Comparison of ENCODE assay signal across 34 mouse cellular contexts in the genomic region with DNA sequence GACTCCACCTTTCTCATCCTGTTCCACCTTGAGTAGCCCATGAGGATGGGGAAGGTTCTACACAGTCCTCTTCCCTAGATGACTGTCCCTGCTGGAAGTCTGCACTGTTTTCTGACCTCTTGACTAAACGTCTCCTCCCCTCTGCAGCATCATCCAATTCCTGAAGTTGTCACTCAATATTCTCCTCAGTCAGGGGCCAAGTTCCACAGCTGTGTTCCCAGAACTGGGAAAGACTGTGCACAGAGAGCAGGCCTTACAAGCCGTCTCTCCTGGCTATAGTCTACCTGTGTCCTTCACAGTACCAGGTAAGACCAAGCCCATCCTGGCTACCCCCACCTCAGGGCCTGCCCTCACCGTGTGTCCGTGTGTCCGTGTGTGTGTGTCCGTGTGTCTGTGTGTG. TPM values are rescaled to one million over a fixed set of nuclear protein-coding genes. Genes with fewer than 3 reads are reported as not detected.
DNase-seq lines count a peak whose midpoint lies in the region; ATAC-seq and TF ChIP-seq lines count a peak whose summit lies in the region.
"Had no signal": no experiment of that assay in that cellular context is flagged by ENCODE, and none has a peak within 500 bp of the region (broad histone marks: within the 10 kb centered on the region; RNA-seq: fewer than 3 reads in every experiment).

No protein-coding gene starts in this region.

- no peaks in the 10 kb centered on the region for H3K36me3 ChIP-seq in kidney, embryonic 15.5 days
- H3K36me3 ChIP-seq in liver, embryonic 15.5 days (replicated peaks): no peaks in the 10 kb centered on the region
- H3K36me3 ChIP-seq in liver, embryonic 11.5 days (ENCODE audit: control insufficient read depth, insufficient read depth, low read length): no peaks in the 10 kb centered on the region
- H3K36me3 ChIP-seq in kidney, postnatal 0 days (ENCODE audit: insufficient read depth, low read length): no peaks in the 10 kb centered on the region
- 0 out of 2 replicates have a peak, but pooled peaks cover 2% of the 10 kb centered on the region for H3K36me3 ChIP-seq in liver, postnatal 0 days (replicated peaks; ENCODE audit: insufficient read depth, low read length)
- H3K36me3 ChIP-seq: liver, embryonic 13.5 days; lung, embryonic 15.5 days; stomach, embryonic 15.5 days had no signal

- H3K4me3 ChIP-seq in kidney, embryonic 15.5 days (replicated peaks): no peak overlapping the region
- no peak overlapping the region for H3K4me3 ChIP-seq in liver, embryonic 15.5 days (replicated peaks)
- H3K4me3 ChIP-seq in liver, embryonic 11.5 days (ENCODE audit: low read depth, low read length): no peak overlapping the region
- no peak overlapping the region for H3K4me3 ChIP-seq in kidney, postnatal 0 days (replicated peaks; ENCODE audit: low read depth, low read length)
- peak overlapping the region; percentile 29 for H3K4me3 ChIP-seq in liver, postnatal 0 days (ENCODE audit: low read depth, low read length)
- H3K4me3 ChIP-seq: forebrain, embryonic 13.5 days; liver, embryonic 13.5 days; lung, embryonic 15.5 days; stomach, embryonic 15.5 days had no signal

- H3K4me2 ChIP-seq in kidney, embryonic 15.5 days: no peak overlapping the region
- peak overlapping the region; percentile 23; the same call in 1 of the 2 replicates for H3K4me2 ChIP-seq in liver, embryonic 15.5 days
- H3K4me2 ChIP-seq in liver, embryonic 11.5 days: no peak overlapping the region
- no peak overlapping the region for H3K4me2 ChIP-seq in kidney, postnatal 0 days (ENCODE audit: low read length)
- H3K4me2 ChIP-seq in liver, postnatal 0 days (ENCODE audit: low read depth, low read length): peak overlapping the region; percentile 63
- H3K4me2 ChIP-seq: forebrain, embryonic 13.5 days; heart, embryonic 11.5 days; hindbrain, embryonic 14.5 days; liver, embryonic 13.5 days; lung, embryonic 15.5 days; midbrain, embryonic 11.5 days; stomach, embryonic 15.5 days had no signal

- TF ChIP-seq EP300 in liver, postnatal 0 days (IDR thresholded peaks at IDR 0.05; ENCODE audit: low read depth): no peak

- H3K27me3 ChIP-seq in kidney, embryonic 15.5 days: no peaks in the 10 kb centered on the region
- no peaks in the 10 kb centered on the region for H3K27me3 ChIP-seq in liver, embryonic 15.5 days
- no peaks in the 10 kb centered on the region for H3K27me3 ChIP-seq in liver, embryonic 11.5 days (replicated peaks; ENCODE audit: control insufficient read depth, insufficient read depth, low read length)
- H3K27me3 ChIP-seq in kidney, postnatal 0 days (ENCODE audit: insufficient read depth, low read length): no peaks in the 10 kb centered on the region
- H3K27me3 ChIP-seq in liver, postnatal 0 days (ENCODE audit: insufficient read depth, low read length): no peaks in the 10 kb centered on the region
- H3K27me3 ChIP-seq: forebrain, embryonic 13.5 days; liver, embryonic 13.5 days; lung, embryonic 15.5 days; stomach, embryonic 15.5 days had no signal

- no peak overlapping the region for H3K9ac ChIP-seq in kidney, embryonic 15.5 days
- H3K9ac ChIP-seq in liver, embryonic 15.5 days: no peak overlapping the region
- H3K9ac ChIP-seq in liver, embryonic 11.5 days (ENCODE audit: low read depth, low read length): no peak overlapping the region
- H3K9ac ChIP-seq in kidney, postnatal 0 days (ENCODE audit: low read depth, low read length): no peak overlapping the region
- peak overlapping the region; percentile 43 for H3K9ac ChIP-seq in liver, postnatal 0 days (replicated peaks)
- H3K9ac ChIP-seq: forebrain, embryonic 13.5 days; hindbrain, embryonic 14.5 days; liver, embryonic 13.5 days; lung, embryonic 15.5 days; stomach, embryonic 15.5 days had no signal

- peak; percentile 65 for DNase-seq in kidney, adult 11 months
- DNase-seq in liver, embryonic 11.5 days (ENCODE audit: low spot score): no peak
- no peak for DNase-seq in kidney, postnatal 0 days (ENCODE audit: low spot score)
- DNase-seq in liver, postnatal 0 days: peak; percentile 25
- no peak for DNase-seq in urinary bladder, postnatal 25 days (ENCODE audit: low spot score)
- DNase-seq in gastrocnemius, postnatal 4 days (ENCODE audit: low spot score in 2 of 2): no peak
- DNase-seq: adrenal gland, postnatal 25 days; cerebellum, adult 18-20 months; cerebellum, postnatal 14 days; gastrocnemius, postnatal 14 days; heart, adult 18-20 months; heart, postnatal 4 days; left cerebral cortex, postnatal 4 days; liver, embryonic 13.5 days; right cerebral cortex, postnatal 25 days; thymus, postnatal 14 days had no signal

- no peak for TF ChIP-seq CTCF in kidney, postnatal 0 days (IDR thresholded peaks at IDR 0.05; ENCODE audit: low read depth)
- no peak for TF ChIP-seq CTCF in liver, postnatal 0 days (IDR thresholded peaks at IDR 0.05; ENCODE audit: low read depth)

- WGBS in kidney, embryonic 15.5 days: 77% methylated on average over 6 of the region's 6 CpGs
- 65% methylated on average over 6 of the region's 6 CpGs for WGBS in liver, embryonic 15.5 days (ENCODE audit: insufficient replicate concordance)
- 89% methylated on average over 6 of the region's 6 CpGs for WGBS in liver, embryonic 11.5 days
- 82% methylated on average over 6 of the region's 6 CpGs for WGBS in kidney, postnatal 0 days
- WGBS in liver, postnatal 0 days (ENCODE audit: insufficient replicate concordance): 61% methylated on average over 6 of the region's 6 CpGs

- no peak overlapping the region for H3K27ac ChIP-seq in kidney, embryonic 15.5 days
- no peak overlapping the region for H3K27ac ChIP-seq in liver, embryonic 15.5 days (replicated peaks)
- H3K27ac ChIP-seq in liver, embryonic 11.5 days (ENCODE audit: low read depth, low read length): no peak overlapping the region
- H3K27ac ChIP-seq in kidney, postnatal 0 days: no peak overlapping the region; the same call in 1 of the 2 replicates
- H3K27ac ChIP-seq in liver, postnatal 0 days (ENCODE audit: low read depth): peak overlapping the region; percentile 84
- H3K27ac ChIP-seq: forebrain, embryonic 13.5 days; hindbrain, embryonic 14.5 days; liver, embryonic 13.5 days; lung, embryonic 15.5 days; stomach, embryonic 15.5 days had no signal

- ATAC-seq in kidney, embryonic 15.5 days (replicated peaks; ENCODE audit: low FRiP score): no peak
- ATAC-seq in liver, embryonic 15.5 days (ENCODE audit: insufficient read depth): no peak
- ATAC-seq in liver, embryonic 11.5 days (replicated peaks; ENCODE audit: low FRiP score): no peak
- peak; percentile 26; the same call in 1 of the 2 replicates for ATAC-seq in kidney, postnatal 0 days (replicated peaks; ENCODE audit: low FRiP score, low read depth)
- ATAC-seq in liver, postnatal 0 days: peak; percentile 43
- ATAC-seq: CD4-positive, CD25-positive, alpha-beta regulatory T cell, adult 4 months; forebrain, embryonic 13.5 days; intestine, postnatal 0 days; midbrain, embryonic 16.5 days had no signal

- no peaks in the 10 kb centered on the region for H3K9me3 ChIP-seq in kidney, embryonic 15.5 days (replicated peaks)
- no peaks in the 10 kb centered on the region for H3K9me3 ChIP-seq in liver, embryonic 15.5 days (replicated peaks)
- H3K9me3 ChIP-seq in liver, embryonic 11.5 days (ENCODE audit: control insufficient read depth, low read length): no peaks in the 10 kb centered on the region
- no peaks in the 10 kb centered on the region for H3K9me3 ChIP-seq in kidney, postnatal 0 days (replicated peaks; ENCODE audit: low read length)
- H3K9me3 ChIP-seq in liver, postnatal 0 days (ENCODE audit: low read length): no peaks in the 10 kb centered on the region
- H3K9me3 ChIP-seq: forebrain, embryonic 13.5 days; liver, embryonic 13.5 days; lung, embryonic 15.5 days; stomach, embryonic 15.5 days had no signal

- H3K4me1 ChIP-seq in kidney, embryonic 15.5 days: no peaks in the 10 kb centered on the region
- 0 out of 2 replicates have a peak, but pooled peaks cover 5% of the 10 kb centered on the region for H3K4me1 ChIP-seq in liver, embryonic 15.5 days (replicated peaks)
- H3K4me1 ChIP-seq in liver, embryonic 11.5 days (replicated peaks; ENCODE audit: control insufficient read depth, insufficient read depth, low read length): no peaks in the 10 kb centered on the region
- no peaks in the 10 kb centered on the region for H3K4me1 ChIP-seq in kidney, postnatal 0 days (replicated peaks; ENCODE audit: insufficient read depth, low read length)
- H3K4me1 ChIP-seq in liver, postnatal 0 days (ENCODE audit: insufficient read depth): peaks cover 9% of the 10 kb centered on the region
- H3K4me1 ChIP-seq: forebrain, embryonic 13.5 days; liver, embryonic 13.5 days; lung, embryonic 15.5 days; stomach, embryonic 15.5 days had no signal

RNA-seq across cellular contexts. Expression of gene Acsm1, which starts 10.8 kb away (rescaled TPM):
- polyA plus RNA-seq in kidney, embryonic 15.5 days (2015; fragmentation: Nextera tagmentation; extraction: Ambion mirVana): 2.1 and 2.6 TPM in 2 replicates
- 13.9 and 17.2 TPM in 2 replicates for polyA plus RNA-seq in liver, embryonic 15.5 days (2015; fragmentation: Nextera tagmentation; extraction: Ambion mirVana)
- not detected in 2 replicates for polyA plus RNA-seq in liver, embryonic 11.5 days (2014; fragmentation: Nextera tagmentation; extraction: Ambion mirVana)
- polyA plus RNA-seq in kidney, postnatal 0 days (2015; fragmentation: Nextera tagmentation; extraction: Ambion mirVana): 32.7 and 36.6 TPM in 2 replicates
- 74.6 and 77.9 TPM in 2 replicates for polyA plus RNA-seq in liver, postnatal 0 days (2015; fragmentation: Nextera tagmentation; extraction: Ambion mirVana)
- under 1 TPM in 1 of 2 experiments, not detected in 1; 0.26 TPM for total RNA-seq in gastrocnemius, postnatal 4 days (2021)
- total RNA-seq: adrenal gland, postnatal 25 days; gastrocnemius, postnatal 14 days; heart, postnatal 4 days; layer of hippocampus, adult 8-10 months; layer of hippocampus, postnatal 25 days; left cerebral cortex, postnatal 4 days; megakaryocyte, adult 5-6 weeks; neutrophil, adult 5-6 weeks had no signal
- polyA plus RNA-seq: brain, embryonic 14.5 days; CD4-positive, CD25-positive, alpha-beta regulatory T cell, adult 4 months; cortical plate, adult 2 months; forebrain, embryonic 13.5 days; heart, embryonic 11.5 days; hindbrain, embryonic 14.5 days; intestine, postnatal 0 days; midbrain, embryonic 11.5 days; midbrain, embryonic 16.5 days; neural tube, embryonic 11.5 days had no signal

Comparison
In these comparisons a context has a peak if more than half of its experiments do, and no peak if none do; other contexts are left out.
1. DNase-seq: peak in kidney, adult 11 months (single experiment) and liver, postnatal 0 days (single experiment); none in liver, embryonic 11.5 days (single experiment), kidney, postnatal 0 days (single experiment), urinary bladder, postnatal 25 days (single experiment) and gastrocnemius, postnatal 4 days (0 of 2).
2. ATAC-seq: peak in kidney, postnatal 0 days (single experiment) and liver, postnatal 0 days (single experiment); none in kidney, embryonic 15.5 days (single experiment), liver, embryonic 15.5 days (single experiment) and liver, embryonic 11.5 days (single experiment).
3. H3K4me2 ChIP-seq: peak in liver, embryonic 15.5 days (single experiment) and liver, postnatal 0 days (single experiment); none in kidney, embryonic 15.5 days (single experiment), liver, embryonic 11.5 days (single experiment) and kidney, postnatal 0 days (single experiment).